Mouse (Mus musculus) forebrain, embryonic 12.5 days (tissue): ENCODE measurements at regions not wholly inside any gene's neighbourhood (a gene's known extent, or its start where the extent isn't known, plus 50 kb on each side); places are given as distances from the start of the nearest gene placed in this dataset.

Experiments used
- ATAC-seq: fragments of 200-750 bp; cut with Nextera tagmentation; 2 replicates; pipeline ENCODE4 v1.8.0; 2017; ENCODE audit warnings: moderate TSS enrichment; ENCODE audit not compliant: low FRiP score
- H3K27ac ChIP-seq: fragments of 300-500 bp; sonication (generic); 2 replicates; pipeline ENCODE4 v1.5.1; 2016; ENCODE audit warnings: mild to moderate bottlenecking
- H3K27me3 ChIP-seq: fragments of 300-500 bp; sonication (generic); 2 replicates; pipeline ENCODE4 v1.6.1; 2016; ENCODE audit warnings: mild to moderate bottlenecking
- H3K36me3 ChIP-seq: fragments of 300-500 bp; sonication (generic); replicated peaks from 2 replicates; pipeline ENCODE4 v1.6.1; 2016; ENCODE audit warnings: mild to moderate bottlenecking
- H3K4me1 ChIP-seq: fragments of 300-500 bp; sonication (generic); 2 replicates; pipeline ENCODE4 v1.6.1; 2016
- H3K4me2 ChIP-seq: fragments of 300-500 bp; sonication (generic); 2 replicates; pipeline ENCODE4 v1.6.1; 2016; ENCODE audit warnings: mild to moderate bottlenecking, moderate library complexity
- H3K4me3 ChIP-seq: fragments of 300-500 bp; sonication (generic); replicated peaks from 2 replicates; pipeline ENCODE4 v1.5.1; 2016; ENCODE audit warnings: mild to moderate bottlenecking
- H3K9ac ChIP-seq: fragments of 300-500 bp; sonication (generic); 2 replicates; pipeline ENCODE4 v1.6.1; 2016; ENCODE audit warnings: mild to moderate bottlenecking
- H3K9me3 ChIP-seq: fragments of 300-500 bp; sonication (generic); 2 replicates; pipeline ENCODE4 v1.6.1; 2016
- WGBS: fragments of 180-500 bp; shearing (Covaris S2); methylation state at CpG from one replicate; pipeline ENCODE4 v1.1.7; 2016; 5-methylcytosine and 5-hydroxymethylcytosine counted together

GRCm38 (mm10) chr3:140872511-140872910, 339.6 kb downstream of the Pdha2 start:
- no peaks in the 10 kb centered on the region for H3K36me3 ChIP-seq
- no peaks in the 10 kb centered on the region for H3K27me3 ChIP-seq
- no peak for ATAC-seq
- H3K9ac ChIP-seq: no peak overlapping the region
- WGBS: 84% methylated on average over 1 of the region's 1 CpGs
- no peaks in the 10 kb centered on the region for H3K4me1 ChIP-seq
- no peak overlapping the region for H3K4me3 ChIP-seq
- no peak overlapping the region for H3K4me2 ChIP-seq
- H3K27ac ChIP-seq: no peak overlapping the region
- H3K9me3 ChIP-seq: no peaks in the 10 kb centered on the region

GRCm38 (mm10) chr3:140871261-140871660, 340.9 kb downstream of the Pdha2 start:
- Histone ChIP-seq H3K9ac (no peak overlapping the region), H3K9me3 (no peaks in the 10 kb centered on the region), H3K27me3 (no peaks in the 10 kb centered on the region), H3K4me2 (no peak overlapping the region), H3K36me3 (no peaks in the 10 kb centered on the region), H3K4me3 (no peak overlapping the region), H3K4me1 (no peaks in the 10 kb centered on the region), H3K27ac (no peak overlapping the region)
- WGBS: 94% methylated on average over 2 of the region's 2 CpGs
- ATAC-seq: no peak

GRCm38 (mm10) chr3:140840197-140840596, 372.0 kb downstream of the Pdha2 start:
- Histone ChIP-seq H3K36me3 (no peaks in the 10 kb centered on the region), H3K9me3 (no peaks in the 10 kb centered on the region), H3K4me2 (no peak overlapping the region), H3K27ac (no peak overlapping the region), H3K4me3 (no peak overlapping the region), H3K27me3 (no peaks in the 10 kb centered on the region), H3K4me1 (no peaks in the 10 kb centered on the region), H3K9ac (no peak overlapping the region)
- ATAC-seq: no peak
- WGBS: 76% methylated on average over 2 of the region's 2 CpGs

GRCm38 (mm10) chr3:140837976-140838581, 374.1 kb downstream of the Pdha2 start:
- Histone ChIP-seq H3K27ac (no peak overlapping the region), H3K4me3 (no peak overlapping the region), H3K27me3 (no peaks in the 10 kb centered on the region), H3K9ac (no peak overlapping the region), H3K9me3 (no peaks in the 10 kb centered on the region), H3K36me3 (no peaks in the 10 kb centered on the region), H3K4me1 (no peaks in the 10 kb centered on the region), H3K4me2 (no peak overlapping the region)
- WGBS: 79% methylated on average over 2 of the region's 2 CpGs
- no peak for ATAC-seq

GRCm38 (mm10) chr3:140821266-140821665, 390.9 kb downstream of the Pdha2 start:
- no peak for ATAC-seq
- Histone ChIP-seq H3K27me3 (no peaks in the 10 kb centered on the region), H3K4me3 (no peak overlapping the region), H3K36me3 (no peaks in the 10 kb centered on the region), H3K4me2 (no peak overlapping the region), H3K4me1 (no peaks in the 10 kb centered on the region), H3K9me3 (no peaks in the 10 kb centered on the region), H3K27ac (no peak overlapping the region), H3K9ac (no peak overlapping the region)

- 96% methylated on average over 2 of the region's 2 CpGs for WGBS
- Histone ChIP-seq H3K36me3 (no peaks in the 10 kb centered on the region), H3K9me3 (no peaks in the 10 kb centered on the region), H3K4me1 (no peaks in the 10 kb centered on the region), H3K27me3 (no peaks in the 10 kb centered on the region), H3K9ac (no peak overlapping the region), H3K27ac (no peak overlapping the region), H3K4me2 (no peak overlapping the region), H3K4me3 (no peak overlapping the region)
- no peak for ATAC-seq
Measured at GRCm38 (mm10) chr3:140805586-140805985, 406.6 kb downstream of the Pdha2 start.

GRCm38 (mm10) chr3:140792943-140793342, 419.2 kb downstream of the Pdha2 start:
- H3K4me2 ChIP-seq: no peak overlapping the region
- H3K4me3 ChIP-seq: no peak overlapping the region
- WGBS: 88% methylated on average over 2 of the region's 2 CpGs
- no peaks in the 10 kb centered on the region for H3K27me3 ChIP-seq
- no peak for ATAC-seq
- no peak overlapping the region for H3K9ac ChIP-seq
- no peaks in the 10 kb centered on the region for H3K36me3 ChIP-seq
- no peaks in the 10 kb centered on the region for H3K9me3 ChIP-seq
- H3K27ac ChIP-seq: no peak overlapping the region
- no peaks in the 10 kb centered on the region for H3K4me1 ChIP-seq

- Histone ChIP-seq H3K9ac (no peak overlapping the region), H3K9me3 (no peaks in the 10 kb centered on the region), H3K4me3 (no peak overlapping the region), H3K27ac (no peak overlapping the region), H3K4me2 (no peak overlapping the region), H3K27me3 (no peaks in the 10 kb centered on the region), H3K36me3 (no peaks in the 10 kb centered on the region), H3K4me1 (no peaks in the 10 kb centered on the region)
- 75% methylated on average over 3 of the region's 3 CpGs for WGBS
- ATAC-seq: no peak
Measured at GRCm38 (mm10) chr3:140785700-140786099, 426.5 kb downstream of the Pdha2 start.

- Histone ChIP-seq H3K9me3 (no peaks in the 10 kb centered on the region), H3K4me3 (no peak overlapping the region), H3K27ac (no peak overlapping the region), H3K4me1 (no peaks in the 10 kb centered on the region), H3K4me2 (no peak overlapping the region), H3K9ac (no peak overlapping the region), H3K36me3 (no peaks in the 10 kb centered on the region), H3K27me3 (no peaks in the 10 kb centered on the region)
- 77% methylated on average over 4 of the region's 4 CpGs for WGBS
- no peak for ATAC-seq
Measured at GRCm38 (mm10) chr3:140760051-140760450, 452.1 kb downstream of the Pdha2 start.

GRCm38 (mm10) chr3:140744501-140744900, 467.7 kb downstream of the Pdha2 start:
- H3K27me3 ChIP-seq: no peaks in the 10 kb centered on the region
- no peaks in the 10 kb centered on the region for H3K9me3 ChIP-seq
- H3K36me3 ChIP-seq: no peaks in the 10 kb centered on the region
- no peaks in the 10 kb centered on the region for H3K4me1 ChIP-seq
- 74% methylated on average over 2 of the region's 2 CpGs for WGBS
- H3K27ac ChIP-seq: no peak overlapping the region
- no peak overlapping the region for H3K9ac ChIP-seq
- no peak overlapping the region for H3K4me3 ChIP-seq
- no peak for ATAC-seq
- no peak overlapping the region for H3K4me2 ChIP-seq

- H3K9ac ChIP-seq: no peak overlapping the region
Measured at GRCm38 (mm10) chr3:140740430-140740829, 471.7 kb downstream of the Pdha2 start.

GRCm38 (mm10) chr3:140738654-140739369, 473.3 kb downstream of the Pdha2 start:
- Histone ChIP-seq H3K4me1 (no peaks in the 10 kb centered on the region), H3K9ac (no peak overlapping the region), H3K36me3 (no peaks in the 10 kb centered on the region), H3K27ac (no peak overlapping the region), H3K9me3 (no peaks in the 10 kb centered on the region), H3K4me3 (no peak overlapping the region), H3K27me3 (no peaks in the 10 kb centered on the region), H3K4me2 (no peak overlapping the region)
- WGBS: 81% methylated on average over 8 of the region's 8 CpGs
- ATAC-seq: no peak

More at GRCm38 (mm10) chr3:140740430-140740829, 471.7 kb downstream of the Pdha2 start:
- no peak overlapping the region for H3K27ac ChIP-seq
- ATAC-seq: no peak
- no peaks in the 10 kb centered on the region for H3K4me1 ChIP-seq
- 93% methylated on average over 1 of the region's 1 CpGs for WGBS
- no peaks in the 10 kb centered on the region for H3K27me3 ChIP-seq
- H3K4me3 ChIP-seq: no peak overlapping the region
- H3K36me3 ChIP-seq: no peaks in the 10 kb centered on the region
- H3K4me2 ChIP-seq: no peak overlapping the region
- H3K9me3 ChIP-seq: no peaks in the 10 kb centered on the region

- Histone ChIP-seq H3K4me2 (no peak overlapping the region), H3K27me3 (no peaks in the 10 kb centered on the region), H3K36me3 (no peaks in the 10 kb centered on the region), H3K27ac (no peak overlapping the region), H3K9me3 (no peaks in the 10 kb centered on the region), H3K4me3 (no peak overlapping the region), H3K4me1 (no peaks in the 10 kb centered on the region), H3K9ac (no peak overlapping the region)
- no peak for ATAC-seq
Measured at GRCm38 (mm10) chr3:140716896-140717295, 495.3 kb downstream of the Pdha2 start.
